Mouse (Mus musculus) megakaryocyte, embryonic 14.5 days (primary cell): ENCODE data around the gene Edn3. TPM values are rescaled to one million over a fixed set of nuclear protein-coding genes. Genes with fewer than 3 reads are reported as not detected.

Experiments used
- H3K27me3 ChIP-seq: replicated peaks from 2 replicates; pipeline ENCODE3; 2012; ENCODE audit warnings: inconsistent platforms
- H3K36me3 ChIP-seq: replicated peaks from 2 replicates; pipeline ENCODE3; 2012; ENCODE audit warnings: low read length, inconsistent platforms, mixed read lengths
- H3K4me1 ChIP-seq: 2 replicates; pipeline ENCODE4 v1.6.1; 2012; ENCODE audit warnings: inconsistent platforms
- H3K4me3 ChIP-seq: replicated peaks from 2 replicates; pipeline ENCODE3; 2012; ENCODE audit warnings: moderate library complexity, mild to moderate bottlenecking, inconsistent platforms
- H3K9me3 ChIP-seq: 2 replicates; pipeline ENCODE4 v1.6.1; 2012; ENCODE audit warnings: inconsistent platforms
- FLI1 ChIP-seq: IDR thresholded peaks from 2 replicates; pipeline ENCODE4 v1.6.1; 2012; ENCODE audit warnings: low read length, inconsistent platforms, mixed read lengths
- GATA1 ChIP-seq: IDR thresholded peaks from 3 replicates; pipeline ENCODE4 v1.6.1; 2012; ENCODE audit warnings: mixed read lengths, low read length, inconsistent platforms, borderline replicate concordance
- polyA plus RNA-seq: library from polyadenylated mRNA; stranded (reverse); fragments of >175 nt; gene quantifications from 2 replicates; pipeline ENCODE4 v1.2.3, GENCODE M21; 2012; ENCODE audit warnings: low replicate concordance; ENCODE audit not compliant: insufficient read depth

Edn3 gene
- polyA plus RNA-seq, 1 experiment = not detected

GRCm38 (mm10) chr2:174827829-174828228 lies 67.4 kb downstream of the Edn3 start:
- Histone ChIP-seq H3K4me1 (0 out of 2 replicates have a peak, but pooled peaks cover under 1% of the 10 kb centered on the region), H3K27me3 (peaks cover 5% of the 10 kb centered on the region), H3K9me3 (0 out of 2 replicates have a peak, but pooled peaks cover 5% of the 10 kb centered on the region), H3K4me3 (no peak overlapping the region), H3K36me3 (no peaks in the 10 kb centered on the region)
- TF ChIP-seq FLI1 = no peak
- no peak for TF ChIP-seq GATA1

DNA sequence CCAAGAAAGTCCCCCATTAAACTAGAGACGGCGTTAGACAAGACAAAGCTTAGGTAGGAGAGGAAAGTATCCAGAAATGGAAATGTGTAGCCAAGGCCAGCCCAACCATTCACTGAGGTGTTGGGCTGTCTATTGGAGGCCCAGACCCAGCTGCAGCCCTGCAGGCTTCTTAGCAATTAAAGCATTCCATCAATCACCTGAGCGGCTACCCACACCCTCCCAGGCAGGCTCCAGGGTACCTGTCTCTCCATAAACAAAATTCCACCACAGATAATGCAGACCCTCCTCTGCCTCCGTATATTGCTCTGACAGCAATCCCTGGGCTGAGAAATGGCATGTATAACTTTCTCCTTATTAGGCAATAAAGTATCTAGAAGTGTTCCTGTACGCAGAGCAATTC lies 73.2 kb downstream of the Edn3 start:
- TF ChIP-seq FLI1 = no peak
- TF ChIP-seq GATA1 = no peak
- 0 out of 2 replicates have a peak, but pooled peaks cover 5% of the 10 kb centered on the region for H3K9me3 ChIP-seq
- H3K27me3 ChIP-seq = peaks cover 5% of the 10 kb centered on the region

More for the DNA sequence above, 73.2 kb downstream of the Edn3 start:
- Histone ChIP-seq H3K4me1 (0 out of 2 replicates have a peak, but pooled peaks cover 3% of the 10 kb centered on the region), H3K4me3 (no peak overlapping the region), H3K36me3 (no peaks in the 10 kb centered on the region)

Other genes starting within 250 kb of the Edn3 start
- gene Zfp831, start 117.1 kb upstream of the Edn3 start, polyA plus RNA-seq = 0.08 TPM in 1 of 2 replicates, not detected in the other
- not detected in 2 replicates for gene Gm14444, start 249.6 kb downstream of the Edn3 start, polyA plus RNA-seq